Mouse (Mus musculus) neural tube, embryonic 15.5 days (tissue): ENCODE measurements at regions not wholly inside any gene's neighbourhood (a gene's known extent, or its start where the extent isn't known, plus 50 kb on each side); places are given as distances from the start of the nearest gene placed in this dataset.
A peak's percentile ranks its signal among the peaks of the same experiment; 100 is the strongest.

Experiments used
- ATAC-seq: fragments of 200-750 bp; cut with Nextera tagmentation; 2 replicates; pipeline ENCODE4 v1.8.0; 2017; ENCODE audit warnings: mild to moderate bottlenecking, moderate TSS enrichment, moderate library complexity; ENCODE audit not compliant: low FRiP score
- H3K27ac ChIP-seq: fragments of 300-500 bp; sonication (generic); replicated peaks from 2 replicates; pipeline ENCODE4 v1.5.1; 2015; ENCODE audit warnings: mild to moderate bottlenecking, inconsistent platforms
- H3K27me3 ChIP-seq: fragments of 300-500 bp; sonication (generic); replicated peaks from 2 replicates; pipeline ENCODE4 v1.6.1; 2015; ENCODE audit warnings: inconsistent platforms
- H3K36me3 ChIP-seq: fragments of 300-500 bp; sonication (generic); 2 replicates; pipeline ENCODE4 v1.6.1; 2015; ENCODE audit warnings: inconsistent platforms
- H3K4me1 ChIP-seq: fragments of 300-500 bp; sonication (generic); 2 replicates; pipeline ENCODE4 v1.6.1; 2015; ENCODE audit warnings: inconsistent platforms
- H3K4me2 ChIP-seq: fragments of 300-500 bp; sonication (generic); 2 replicates; pipeline ENCODE4 v1.6.1; 2015; ENCODE audit warnings: inconsistent platforms, mild to moderate bottlenecking, moderate library complexity
- H3K4me3 ChIP-seq: fragments of 300-500 bp; sonication (generic); replicated peaks from 2 replicates; pipeline ENCODE4 v1.5.1; 2015; ENCODE audit warnings: mild to moderate bottlenecking, inconsistent platforms
- H3K9ac ChIP-seq: fragments of 300-500 bp; sonication (generic); replicated peaks from 2 replicates; pipeline ENCODE4 v1.6.1; 2015; ENCODE audit warnings: mild to moderate bottlenecking, inconsistent platforms
- H3K9me3 ChIP-seq: fragments of 300-500 bp; sonication (generic); replicated peaks from 2 replicates; pipeline ENCODE4 v1.6.1; 2016; ENCODE audit warnings: inconsistent platforms
- WGBS: fragments of 180-500 bp; shearing (Covaris S2); methylation state at CpG from one replicate; pipeline ENCODE4 v1.1.7; 2015; ENCODE audit warnings: mixed read lengths; 5-methylcytosine and 5-hydroxymethylcytosine counted together

DNA sequence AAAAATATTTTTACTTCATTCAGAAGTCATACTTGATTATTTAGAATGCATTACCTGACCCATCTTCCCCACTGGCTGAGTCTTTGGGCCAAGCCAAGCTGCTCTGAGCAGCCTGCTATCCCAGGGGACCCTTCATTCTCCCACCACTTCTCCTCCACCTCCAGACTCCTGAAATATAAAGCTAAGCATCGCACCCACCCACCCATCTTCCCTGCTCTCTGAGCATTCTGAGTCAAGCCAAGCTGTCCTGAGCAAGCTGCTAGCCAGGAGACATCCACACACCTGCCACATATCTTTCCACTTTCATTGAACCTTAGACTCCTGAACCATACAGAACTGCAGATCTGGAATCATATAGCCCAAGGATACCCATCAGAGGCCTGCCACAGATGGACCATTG, 1456.2 kb upstream of the Adam24 start:
- Histone ChIP-seq H3K9ac (no peak overlapping the region), H3K4me2 (no peak overlapping the region), H3K27me3 (no peaks in the 10 kb centered on the region), H3K36me3 (no peaks in the 10 kb centered on the region), H3K27ac (no peak overlapping the region), H3K9me3 (no peaks in the 10 kb centered on the region), H3K4me3 (no peak overlapping the region), H3K4me1 (no peaks in the 10 kb centered on the region)
- no peak for ATAC-seq
- 89% methylated on average over 1 of the region's 1 CpGs for WGBS

- Histone ChIP-seq H3K9ac (no peak overlapping the region), H3K9me3 (no peaks in the 10 kb centered on the region), H3K4me1 (no peaks in the 10 kb centered on the region), H3K4me2 (no peak overlapping the region), H3K27ac (no peak overlapping the region), H3K4me3 (no peak overlapping the region), H3K36me3 (no peaks in the 10 kb centered on the region), H3K27me3 (no peaks in the 10 kb centered on the region)
- no peak for ATAC-seq
Measured at GRCm38 (mm10) chr8:39227239-39227638, 1447.6 kb upstream of the Adam24 start.

- Histone ChIP-seq H3K9me3 (no peaks in the 10 kb centered on the region), H3K4me3 (no peak overlapping the region), H3K9ac (no peak overlapping the region), H3K4me1 (no peaks in the 10 kb centered on the region), H3K27me3 (no peaks in the 10 kb centered on the region), H3K36me3 (no peaks in the 10 kb centered on the region), H3K4me2 (no peak overlapping the region), H3K27ac (no peak overlapping the region)
- 74% methylated on average over 5 of the region's 5 CpGs for WGBS
- ATAC-seq = no peak
Measured at GRCm38 (mm10) chr8:39268970-39269497, 1405.8 kb upstream of the Adam24 start.

DNA sequence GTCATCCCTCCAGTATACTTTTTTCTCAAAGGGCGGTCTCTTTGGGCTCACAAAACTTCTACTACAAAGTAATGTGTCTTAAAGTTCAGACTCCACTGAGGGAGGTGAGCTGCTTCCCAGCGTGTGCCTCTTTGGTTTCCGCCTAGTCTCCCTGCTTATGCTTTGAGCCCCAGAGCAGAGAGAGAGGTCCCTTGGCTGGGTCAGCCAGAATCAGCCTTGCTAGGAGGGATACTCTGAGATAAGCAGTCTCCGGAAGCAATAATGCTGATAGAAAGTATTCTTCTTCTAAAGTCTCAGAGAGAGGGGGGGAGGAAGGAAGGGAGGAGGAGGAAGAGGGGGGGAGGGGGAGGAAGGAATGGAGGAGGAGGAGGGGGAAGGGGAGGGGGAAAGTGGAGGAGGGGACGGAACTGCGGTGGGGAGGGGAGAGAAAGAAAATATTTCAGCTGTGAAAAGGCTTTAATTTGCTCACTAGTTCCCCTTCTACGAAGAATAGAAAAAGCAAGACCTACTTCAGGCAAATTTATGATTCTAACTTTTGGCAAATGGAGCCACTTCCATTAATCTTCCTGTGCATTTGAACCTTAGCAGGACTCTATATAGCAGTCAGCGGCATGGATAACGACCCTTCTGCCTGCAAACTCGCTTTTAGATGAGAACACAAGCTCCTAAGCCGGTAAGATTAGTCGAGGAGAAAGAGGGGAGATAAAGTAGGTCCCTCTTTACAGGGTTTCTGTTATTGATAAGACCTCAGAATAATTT, 1377.2 kb upstream of the Adam24 start:
- Histone ChIP-seq H3K27ac (no peak overlapping the region), H3K4me1 (0 out of 2 replicates have a peak, but pooled peaks cover 5% of the 10 kb centered on the region), H3K36me3 (no peaks in the 10 kb centered on the region), H3K4me2 (peak overlapping the region; percentile 21), H3K9ac (no peak overlapping the region), H3K4me3 (no peak overlapping the region), H3K27me3 (no peaks in the 10 kb centered on the region), H3K9me3 (no peaks in the 10 kb centered on the region)
- WGBS = 20% methylated on average over 12 of the region's 12 CpGs
- ATAC-seq = no peak

DNA sequence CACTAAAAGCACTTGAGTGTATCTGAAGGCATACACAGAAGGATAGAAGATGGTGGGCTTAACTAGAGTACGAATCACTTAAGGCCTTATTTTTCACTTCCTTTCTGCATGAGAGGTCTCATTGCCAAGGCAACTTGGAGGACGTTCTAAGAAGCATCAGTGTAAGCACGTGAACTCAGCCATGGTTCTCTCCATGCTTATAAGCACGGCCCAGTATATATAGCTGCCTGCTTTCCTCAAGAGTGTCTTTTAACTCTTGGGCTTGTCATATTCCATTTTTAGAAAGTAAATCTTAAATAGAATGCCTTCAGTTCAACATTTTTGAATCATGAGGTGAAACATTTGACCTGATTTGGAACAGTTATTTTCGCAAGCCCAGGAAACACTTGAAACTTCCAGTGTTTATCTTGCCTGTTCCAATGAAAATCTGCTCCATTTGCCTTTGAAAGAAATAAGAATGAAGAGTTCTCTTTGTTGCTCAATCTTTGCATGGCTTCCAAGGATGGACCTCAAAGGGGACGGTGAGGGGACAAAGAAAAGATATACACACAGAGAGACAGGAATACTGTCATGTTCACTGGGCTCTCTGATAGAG, 1371.0 kb upstream of the Adam24 start:
- H3K4me3 ChIP-seq = no peak overlapping the region
- no peaks in the 10 kb centered on the region for H3K4me1 ChIP-seq
- 81% methylated on average over 6 of the region's 6 CpGs for WGBS
- H3K9me3 ChIP-seq = no peaks in the 10 kb centered on the region
- no peaks in the 10 kb centered on the region for H3K27me3 ChIP-seq
- no peak overlapping the region for H3K4me2 ChIP-seq
- H3K9ac ChIP-seq = no peak overlapping the region
- ATAC-seq = no peak
- no peaks in the 10 kb centered on the region for H3K36me3 ChIP-seq
- H3K27ac ChIP-seq = no peak overlapping the region

- Histone ChIP-seq H3K27me3 (no peaks in the 10 kb centered on the region), H3K4me3 (no peak overlapping the region), H3K27ac (no peak overlapping the region), H3K36me3 (no peaks in the 10 kb centered on the region), H3K4me2 (no peak overlapping the region), H3K4me1 (no peaks in the 10 kb centered on the region), H3K9ac (no peak overlapping the region), H3K9me3 (no peaks in the 10 kb centered on the region)
- WGBS = 78% methylated on average over 3 of the region's 3 CpGs
- no peak for ATAC-seq
Measured at GRCm38 (mm10) chr8:39313854-39314253, 1361.0 kb upstream of the Adam24 start.

GRCm38 (mm10) chr8:39315521-39316233, 1359.2 kb upstream of the Adam24 start:
- no peaks in the 10 kb centered on the region for H3K9me3 ChIP-seq
- 84% methylated on average over 10 of the region's 10 CpGs for WGBS

DNA sequence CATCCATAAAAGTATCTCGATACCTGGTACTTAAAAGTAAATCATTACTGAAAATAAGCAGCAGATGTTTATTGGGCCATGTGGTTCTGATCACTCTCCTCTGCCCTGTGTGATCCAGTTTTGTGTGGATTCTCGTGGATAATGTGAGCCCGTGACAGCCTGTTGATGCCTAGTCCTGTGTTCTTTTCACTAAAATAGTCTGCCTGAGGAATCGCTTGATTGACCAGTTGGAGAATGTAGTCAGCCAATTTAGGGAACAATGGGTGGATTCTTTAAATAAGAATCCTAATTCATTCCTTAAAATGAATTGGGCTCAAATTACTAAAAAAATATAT, 1358.7 kb upstream of the Adam24 start:
- H3K27ac ChIP-seq = no peak overlapping the region
- no peaks in the 10 kb centered on the region for H3K36me3 ChIP-seq
- H3K4me2 ChIP-seq = no peak overlapping the region
- no peak for ATAC-seq
- no peak overlapping the region for H3K9ac ChIP-seq
- no peak overlapping the region for H3K4me3 ChIP-seq
- no peaks in the 10 kb centered on the region for H3K27me3 ChIP-seq
- no peaks in the 10 kb centered on the region for H3K9me3 ChIP-seq
- WGBS = 70% methylated on average over 4 of the region's 4 CpGs
- no peaks in the 10 kb centered on the region for H3K4me1 ChIP-seq

More at GRCm38 (mm10) chr8:39315521-39316233, 1359.2 kb upstream of the Adam24 start:
- no peak for ATAC-seq
- Histone ChIP-seq H3K27ac (no peak overlapping the region), H3K4me1 (no peaks in the 10 kb centered on the region), H3K36me3 (no peaks in the 10 kb centered on the region), H3K4me3 (no peak overlapping the region), H3K4me2 (no peak overlapping the region), H3K27me3 (no peaks in the 10 kb centered on the region), H3K9ac (no peak overlapping the region)

- no peak overlapping the region for H3K9ac ChIP-seq
- H3K4me3 ChIP-seq = no peak overlapping the region
- no peak for ATAC-seq
- H3K27ac ChIP-seq = no peak overlapping the region
- WGBS = 81% methylated on average over 1 of the region's 1 CpGs
- no peaks in the 10 kb centered on the region for H3K27me3 ChIP-seq
- no peak overlapping the region for H3K4me2 ChIP-seq
- no peaks in the 10 kb centered on the region for H3K9me3 ChIP-seq
- no peaks in the 10 kb centered on the region for H3K4me1 ChIP-seq
- H3K36me3 ChIP-seq = no peaks in the 10 kb centered on the region
Measured at GRCm38 (mm10) chr8:39329378-39329777, 1345.5 kb upstream of the Adam24 start.

- 73% methylated on average over 3 of the region's 3 CpGs for WGBS
- H3K27me3 ChIP-seq = no peaks in the 10 kb centered on the region
- no peak overlapping the region for H3K9ac ChIP-seq
- H3K4me2 ChIP-seq = no peak overlapping the region
- ATAC-seq = no peak
- H3K27ac ChIP-seq = no peak overlapping the region
- no peaks in the 10 kb centered on the region for H3K36me3 ChIP-seq
- H3K9me3 ChIP-seq = no peaks in the 10 kb centered on the region
- H3K4me3 ChIP-seq = no peak overlapping the region
- H3K4me1 ChIP-seq = no peaks in the 10 kb centered on the region
Measured at GRCm38 (mm10) chr8:39344731-39345130, 1330.1 kb upstream of the Adam24 start.

DNA sequence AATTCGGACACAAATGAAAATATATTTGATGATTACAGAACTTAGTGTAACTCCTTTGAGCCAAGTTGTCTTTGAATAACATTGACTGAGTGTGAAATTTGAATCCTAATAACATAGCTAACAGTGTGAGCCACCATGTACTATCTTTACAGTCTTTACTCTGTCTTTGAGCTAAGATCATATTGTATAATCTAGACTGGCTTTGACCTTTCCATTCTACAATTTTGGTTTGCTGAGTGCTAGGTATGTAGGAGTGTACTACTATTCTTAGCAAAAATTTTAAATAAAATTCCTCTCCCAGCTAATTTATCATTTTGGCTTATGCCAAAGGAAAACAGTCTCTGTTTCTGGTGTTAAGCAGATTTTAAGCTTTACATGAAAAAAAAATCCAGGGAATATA, 1328.4 kb upstream of the Adam24 start:
- Histone ChIP-seq H3K4me1 (no peaks in the 10 kb centered on the region), H3K4me2 (no peak overlapping the region), H3K9ac (no peak overlapping the region), H3K27ac (no peak overlapping the region), H3K4me3 (no peak overlapping the region), H3K27me3 (no peaks in the 10 kb centered on the region), H3K36me3 (no peaks in the 10 kb centered on the region), H3K9me3 (no peaks in the 10 kb centered on the region)
- no peak for ATAC-seq
- 91% methylated on average over 1 of the region's 1 CpGs for WGBS

GRCm38 (mm10) chr8:39348956-39349355, 1325.9 kb upstream of the Adam24 start:
- Histone ChIP-seq H3K4me2 (no peak overlapping the region), H3K9ac (no peak overlapping the region), H3K36me3 (no peaks in the 10 kb centered on the region), H3K9me3 (no peaks in the 10 kb centered on the region), H3K27me3 (no peaks in the 10 kb centered on the region), H3K4me3 (no peak overlapping the region), H3K4me1 (no peaks in the 10 kb centered on the region), H3K27ac (no peak overlapping the region)
- whole genome bisulfite sequencing = 91% methylated on average over 3 of the region's 3 CpGs
- ATAC-seq = no peak
